In the genomic region with DNA sequence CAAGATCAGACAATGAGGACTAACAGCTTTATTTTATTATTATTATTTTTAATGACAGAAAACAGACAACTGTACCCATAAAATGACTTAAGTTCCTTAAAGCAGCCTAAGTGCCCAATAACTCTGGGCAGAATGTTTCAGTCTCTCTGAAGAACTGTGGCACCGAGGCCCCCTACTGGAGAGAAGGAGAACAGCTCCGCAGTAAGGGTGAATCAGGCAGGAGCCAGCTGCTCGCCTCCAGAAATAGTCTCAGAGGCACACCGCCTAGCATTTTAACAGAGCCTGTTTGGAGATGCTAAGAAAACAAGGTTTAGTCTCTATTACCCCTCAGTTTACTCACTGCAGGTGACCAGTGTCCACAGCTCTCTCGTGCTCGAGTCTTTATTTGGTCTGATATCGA, we compare ENCODE assay signal across 8 mouse cellular contexts.
DNase-seq lines count a peak whose midpoint lies in the region; ATAC-seq and TF ChIP-seq lines count a peak whose summit lies in the region.

No protein-coding gene starts in this region.

- 25% methylated on average over 7 of the region's 7 CpGs for WGBS in lung, adult 2 months

- peak; percentile 16 for DNase-seq in cerebellum, adult 11 months
- peak; percentile 75 for DNase-seq in MN1 (ENCODE audit: low spot score)
- peak; percentile 21 for DNase-seq in cerebellum, adult 9-11 months
- peak; percentile 55 to 74 for DNase-seq in frontal cortex, postnatal 36 days (ENCODE audit: low spot score in 2 of 2)
- DNase-seq in kidney, postnatal 25 days, result peak; percentile 68 to 73
- DNase-seq in lung, adult 2 months, result peak; percentile 50
- DNase-seq in right cerebral cortex, postnatal 10 days (ENCODE audit: low spot score in 2 of 2), result peak; percentile 82

- TF ChIP-seq CTCF in lung, adult 2 months (IDR thresholded peaks at IDR 0.05; ENCODE audit: insufficient read depth, low read length), result peak; percentile 85

- ATAC-seq in cerebellum, adult (ENCODE audit: insufficient number of reproducible peaks, low FRiP score, low TSS enrichment), result no peak

- H3K4me1 ChIP-seq in lung, adult 2 months (ENCODE audit: control insufficient read depth, insufficient read depth, low read length), result no peaks in the 10 kb centered on the region

- no peak overlapping the region for H3K4me3 ChIP-seq in lung, adult 2 months (replicated peaks; ENCODE audit: extremely low read depth, low read depth, low read length)

- TF ChIP-seq POLR2A in lung, adult 2 months (IDR thresholded peaks at IDR 0.05; ENCODE audit: borderline replicate concordance, extremely low read depth, low read depth, low read length), result no peak

Comparison
In these comparisons a context has a peak if more than half of its experiments do, and no peak if none do; other contexts are left out.
1. DNase-seq: peak in every context shown above with its lines; median percentile 82 in right cerebral cortex, postnatal 10 days; 75 in MN1; 70 in kidney, postnatal 25 days; 64 in frontal cortex, postnatal 36 days; 50 in lung, adult 2 months; 21 in cerebellum, adult 9-11 months; 16 in cerebellum, adult 11 months.